Comparison of ENCODE assay signal across 14 mouse cellular contexts in the genomic region with DNA sequence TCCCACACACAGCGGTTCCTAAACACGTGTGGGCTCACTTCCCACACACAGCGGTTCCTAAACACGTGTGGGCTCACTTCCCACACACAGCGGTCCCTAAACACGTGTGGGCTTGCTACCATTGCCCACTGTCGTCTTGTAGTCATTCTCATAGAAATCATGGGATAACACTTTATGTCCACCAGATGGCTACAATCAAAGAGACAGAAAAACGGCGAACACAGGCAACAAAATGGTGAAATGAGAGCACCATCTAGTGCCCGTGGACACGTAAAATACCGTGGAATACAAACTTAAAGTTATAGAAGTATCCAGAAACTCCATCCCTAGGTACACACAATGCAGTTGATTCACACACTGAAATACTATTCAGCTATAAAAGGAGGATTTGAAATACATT. TPM values are rescaled to one million over a fixed set of nuclear protein-coding genes. Genes with fewer than 3 reads are reported as not detected.
A peak's percentile ranks its signal among the peaks of the same experiment; 100 is the strongest.
DNase-seq lines count a peak whose midpoint lies in the region; ATAC-seq and TF ChIP-seq lines count a peak whose summit lies in the region.
"Had no signal": no experiment of that assay in that cellular context is flagged by ENCODE, and none has a peak within 500 bp of the region (broad histone marks: within the 10 kb centered on the region; RNA-seq: fewer than 3 reads in every experiment).

No protein-coding gene starts in this region.

- no peaks in the 10 kb centered on the region for H3K4me1 ChIP-seq in embryonic facial prominence, embryonic 11.5 days (ENCODE audit: control insufficient read depth, insufficient read depth, low read length)
- H3K4me1 ChIP-seq in embryonic facial prominence, embryonic 10.5 days = peaks cover 3% of the 10 kb centered on the region
- H3K4me1 ChIP-seq in kidney, embryonic 15.5 days = 0 out of 2 replicates have a peak, but pooled peaks cover 3% of the 10 kb centered on the region
- no peaks in the 10 kb centered on the region for H3K4me1 ChIP-seq in neural tube, embryonic 11.5 days (ENCODE audit: control insufficient read depth, insufficient read depth, low read length)
- peaks cover 12% of the 10 kb centered on the region for H3K4me1 ChIP-seq in neural tube, embryonic 15.5 days
- no peaks in the 10 kb centered on the region for H3K4me1 ChIP-seq in stomach, postnatal 0 days (replicated peaks; ENCODE audit: control insufficient read depth, insufficient read depth)

- TF ChIP-seq EP300 in stomach, postnatal 0 days (optimal IDR thresholded peaks at IDR 0.05) = no peak

- 77% methylated on average over 12 of the region's 12 CpGs for WGBS in embryonic facial prominence, embryonic 11.5 days
- WGBS in embryonic facial prominence, embryonic 10.5 days = 82% methylated on average over 12 of the region's 12 CpGs
- WGBS in kidney, embryonic 15.5 days = 68% methylated on average over 12 of the region's 12 CpGs
- WGBS in neural tube, embryonic 11.5 days = 81% methylated on average over 12 of the region's 12 CpGs
- 82% methylated on average over 12 of the region's 12 CpGs for WGBS in neural tube, embryonic 15.5 days
- 73% methylated on average over 12 of the region's 12 CpGs for WGBS in stomach, postnatal 0 days

- H3K36me3 ChIP-seq in embryonic facial prominence, embryonic 11.5 days (replicated peaks; ENCODE audit: control insufficient read depth, insufficient read depth, low read depth, low read length) = no peaks in the 10 kb centered on the region
- H3K36me3 ChIP-seq in embryonic facial prominence, embryonic 10.5 days (replicated peaks) = no peaks in the 10 kb centered on the region
- no peaks in the 10 kb centered on the region for H3K36me3 ChIP-seq in kidney, embryonic 15.5 days
- H3K36me3 ChIP-seq in neural tube, embryonic 11.5 days (ENCODE audit: control insufficient read depth, insufficient read depth, low read length) = no peaks in the 10 kb centered on the region
- no peaks in the 10 kb centered on the region; the same call in 1 of the 2 replicates for H3K36me3 ChIP-seq in neural tube, embryonic 15.5 days
- H3K36me3 ChIP-seq in stomach, postnatal 0 days (ENCODE audit: control insufficient read depth, insufficient read depth, low read length) = no peaks in the 10 kb centered on the region

- H3K9me3 ChIP-seq in embryonic facial prominence, embryonic 11.5 days (replicated peaks; ENCODE audit: control insufficient read depth, low read length) = no peaks in the 10 kb centered on the region
- H3K9me3 ChIP-seq in embryonic facial prominence, embryonic 10.5 days = no peaks in the 10 kb centered on the region
- no peaks in the 10 kb centered on the region for H3K9me3 ChIP-seq in kidney, embryonic 15.5 days (replicated peaks)
- H3K9me3 ChIP-seq in neural tube, embryonic 11.5 days (ENCODE audit: control insufficient read depth, low read length) = no peaks in the 10 kb centered on the region
- H3K9me3 ChIP-seq in neural tube, embryonic 15.5 days (replicated peaks) = no peaks in the 10 kb centered on the region
- no peaks in the 10 kb centered on the region for H3K9me3 ChIP-seq in stomach, postnatal 0 days (ENCODE audit: control insufficient read depth, low read length)
- H3K9me3 ChIP-seq: megakaryocyte, embryonic 14.5 days had no signal

- peak; percentile 16 for DNase-seq in embryonic facial prominence, embryonic 11.5 days (ENCODE audit: low spot score)
- no peak for DNase-seq in embryonic facial prominence, embryonic 10.5 days (ENCODE audit: low spot score)
- DNase-seq in kidney, postnatal 10 days = peak; percentile 22
- peak; percentile 2 for DNase-seq in neural tube, embryonic 11.5 days (ENCODE audit: low spot score)
- DNase-seq in stomach, postnatal 0 days (ENCODE audit: low spot score) = no peak
- DNase-seq in right cerebral cortex, postnatal 14 days = no peak
- DNase-seq: B cell, adult 2 months; heart, postnatal 10 days; layer of hippocampus, adult 9-11 months; left cerebral cortex, postnatal 4 days; right cerebral cortex, adult 18-20 months had no signal

- H3K4me2 ChIP-seq in embryonic facial prominence, embryonic 11.5 days (ENCODE audit: low read depth, low read length) = no peak overlapping the region
- no peak overlapping the region for H3K4me2 ChIP-seq in kidney, embryonic 15.5 days
- H3K4me2 ChIP-seq in neural tube, embryonic 11.5 days (ENCODE audit: low read depth) = no peak overlapping the region
- H3K4me2 ChIP-seq in neural tube, embryonic 15.5 days = no peak overlapping the region
- no peak overlapping the region for H3K4me2 ChIP-seq in stomach, postnatal 0 days (replicated peaks; ENCODE audit: low read depth)

- H3K4me3 ChIP-seq in embryonic facial prominence, embryonic 11.5 days (ENCODE audit: low read depth, low read length) = no peak overlapping the region
- H3K4me3 ChIP-seq in embryonic facial prominence, embryonic 10.5 days = no peak overlapping the region
- no peak overlapping the region for H3K4me3 ChIP-seq in kidney, embryonic 15.5 days (replicated peaks)
- H3K4me3 ChIP-seq in neural tube, embryonic 11.5 days (ENCODE audit: low read depth, low read length) = no peak overlapping the region
- no peak overlapping the region for H3K4me3 ChIP-seq in neural tube, embryonic 15.5 days (replicated peaks)
- H3K4me3 ChIP-seq in stomach, postnatal 0 days (ENCODE audit: low read depth, low read length) = no peak overlapping the region
- H3K4me3 ChIP-seq: megakaryocyte, embryonic 14.5 days had no signal

- H3K27ac ChIP-seq in embryonic facial prominence, embryonic 11.5 days (replicated peaks; ENCODE audit: low read depth, low read length) = no peak overlapping the region
- no peak overlapping the region for H3K27ac ChIP-seq in embryonic facial prominence, embryonic 10.5 days (replicated peaks)
- H3K27ac ChIP-seq in kidney, embryonic 15.5 days = no peak overlapping the region
- H3K27ac ChIP-seq in neural tube, embryonic 11.5 days (ENCODE audit: low read depth, low read length) = no peak overlapping the region
- H3K27ac ChIP-seq in neural tube, embryonic 15.5 days (replicated peaks) = no peak overlapping the region
- H3K27ac ChIP-seq in stomach, postnatal 0 days (replicated peaks) = no peak overlapping the region

- peak; percentile 52 for TF ChIP-seq CTCF in stomach, postnatal 0 days (IDR thresholded peaks at IDR 0.05; ENCODE audit: low read depth)

- H3K9ac ChIP-seq in embryonic facial prominence, embryonic 11.5 days (replicated peaks; ENCODE audit: low read length) = no peak overlapping the region
- no peak overlapping the region for H3K9ac ChIP-seq in kidney, embryonic 15.5 days
- no peak overlapping the region for H3K9ac ChIP-seq in neural tube, embryonic 11.5 days (ENCODE audit: low read length)
- no peak overlapping the region for H3K9ac ChIP-seq in neural tube, embryonic 15.5 days (replicated peaks)
- H3K9ac ChIP-seq in stomach, postnatal 0 days (ENCODE audit: low read length) = no peak overlapping the region

- ATAC-seq in embryonic facial prominence, embryonic 11.5 days (replicated peaks; ENCODE audit: insufficient number of reproducible peaks, low FRiP score, low TSS enrichment, low read depth) = no peak
- ATAC-seq in kidney, embryonic 15.5 days (replicated peaks; ENCODE audit: low FRiP score) = no peak
- ATAC-seq in neural tube, embryonic 11.5 days (ENCODE audit: insufficient read depth, low FRiP score, low TSS enrichment) = no peak
- no peak for ATAC-seq in neural tube, embryonic 15.5 days (ENCODE audit: low FRiP score)
- ATAC-seq in stomach, postnatal 0 days (ENCODE audit: low FRiP score, low TSS enrichment) = no peak

- no peaks in the 10 kb centered on the region for H3K27me3 ChIP-seq in embryonic facial prominence, embryonic 11.5 days (ENCODE audit: control insufficient read depth, insufficient read depth, low read length)
- no peaks in the 10 kb centered on the region for H3K27me3 ChIP-seq in embryonic facial prominence, embryonic 10.5 days (replicated peaks; ENCODE audit: low read depth, poor library complexity, severe bottlenecking)
- no peaks in the 10 kb centered on the region for H3K27me3 ChIP-seq in kidney, embryonic 15.5 days
- no peaks in the 10 kb centered on the region for H3K27me3 ChIP-seq in neural tube, embryonic 11.5 days (ENCODE audit: control insufficient read depth, insufficient read depth, low read length)
- H3K27me3 ChIP-seq in neural tube, embryonic 15.5 days (replicated peaks) = no peaks in the 10 kb centered on the region
- no peaks in the 10 kb centered on the region for H3K27me3 ChIP-seq in stomach, postnatal 0 days (ENCODE audit: control insufficient read depth, insufficient read depth, low read length)

RNA-seq across cellular contexts. Expression of a gene that starts 55.7 kb away (rescaled TPM):
- 1.3 and 1.6 TPM in 2 replicates for polyA plus RNA-seq in embryonic facial prominence, embryonic 11.5 days (2014; fragmentation: Nextera tagmentation; extraction: Ambion mirVana)
- 2.3 TPM in 2 replicates for polyA plus RNA-seq in embryonic facial prominence, embryonic 10.5 days (2016; fragmentation: Nextera tagmentation; extraction: Ambion mirVana)
- 2.8 and 3.0 TPM in 2 replicates for polyA plus RNA-seq in kidney, embryonic 15.5 days (2015; fragmentation: Nextera tagmentation; extraction: Ambion mirVana)
- 0.84 and 1.1 TPM in 2 replicates for polyA plus RNA-seq in neural tube, embryonic 11.5 days (2014; fragmentation: Nextera tagmentation; extraction: Ambion mirVana)
- 0.73 and 1.7 TPM in 2 replicates for polyA plus RNA-seq in neural tube, embryonic 15.5 days (2015; fragmentation: Nextera tagmentation; extraction: Ambion mirVana)
- polyA plus RNA-seq in stomach, postnatal 0 days (2015; fragmentation: Nextera tagmentation; extraction: Ambion mirVana) = 2.7 and 3.4 TPM in 2 replicates

Comparison
In these comparisons a context has a peak if more than half of its experiments do, and no peak if none do; other contexts are left out.
1. DNase-seq: peak in embryonic facial prominence, embryonic 11.5 days (single experiment), kidney, postnatal 10 days (single experiment) and neural tube, embryonic 11.5 days (single experiment); none in embryonic facial prominence, embryonic 10.5 days (single experiment), stomach, postnatal 0 days (single experiment) and right cerebral cortex, postnatal 14 days (single experiment).